Mouse (Mus musculus): ENCODE measurements around the gene D17Wsu92e. TPM values are rescaled to one million over a fixed set of nuclear protein-coding genes. Genes with fewer than 3 reads are reported as not detected.

D17Wsu92e gene
- polyA plus RNA-seq, 1 experiment from 2014 or later, result 18.6 TPM

GRCm38 (mm10) chr17:27819971-27820567 is 379 bp downstream of the D17Wsu92e start:
- peak overlapping the region; percentile 95 for H3K9ac ChIP-seq (replicated peaks)
- under 1% methylated on average over 50 of the region's 62 CpGs for WGBS
- H3K9me3 ChIP-seq, result no peaks in the 10 kb centered on the region
- peaks cover 23% of the 10 kb centered on the region for H3K4me1 ChIP-seq (replicated peaks)
- H3K36me3 ChIP-seq, result no peaks in the 10 kb centered on the region
- peak overlapping the region; percentile 83 for H3K27ac ChIP-seq
- H3K4me3 ChIP-seq (replicated peaks), result peak overlapping the region; percentile 100
- peak overlapping the region; percentile 87 for H3K4me2 ChIP-seq
- peak; percentile 83 for ATAC-seq (ENCODE audit: insufficient number of reproducible peaks, insufficient read depth, low FRiP score, low TSS enrichment, low read depth)
- H3K27me3 ChIP-seq, result no peaks in the 10 kb centered on the region

- H3K27me3 ChIP-seq, result no peaks in the 10 kb centered on the region
- H3K4me2 ChIP-seq, result peak overlapping the region; percentile 87
- peak overlapping the region; percentile 100 for H3K4me3 ChIP-seq (replicated peaks)
- no peaks in the 10 kb centered on the region for H3K36me3 ChIP-seq
- H3K4me1 ChIP-seq (replicated peaks), result peaks cover 23% of the 10 kb centered on the region
- no peak for ATAC-seq (ENCODE audit: insufficient number of reproducible peaks, insufficient read depth, low FRiP score, low TSS enrichment, low read depth)
- H3K27ac ChIP-seq, result peak overlapping the region; percentile 83
- under 1% methylated on average over 20 of the region's 20 CpGs for WGBS
- H3K9me3 ChIP-seq, result no peaks in the 10 kb centered on the region
- H3K9ac ChIP-seq (replicated peaks), result peak overlapping the region; percentile 95
Observed at GRCm38 (mm10) chr17:27819521-27819970, 902 bp downstream of the D17Wsu92e start.

GRCm38 (mm10) chr17:27819011-27819410 is 1.4 kb downstream of the D17Wsu92e start:
- peaks cover 23% of the 10 kb centered on the region for H3K4me1 ChIP-seq (replicated peaks)
- peak overlapping the region; percentile 100 for H3K4me3 ChIP-seq (replicated peaks)
- ATAC-seq (ENCODE audit: insufficient number of reproducible peaks, insufficient read depth, low FRiP score, low TSS enrichment, low read depth), result no peak
- H3K4me2 ChIP-seq, result peak overlapping the region; percentile 87
- no peaks in the 10 kb centered on the region for H3K36me3 ChIP-seq
- no peaks in the 10 kb centered on the region for H3K27me3 ChIP-seq
- no peaks in the 10 kb centered on the region for H3K9me3 ChIP-seq
- H3K9ac ChIP-seq (replicated peaks), result peak overlapping the region; percentile 95
- no peak overlapping the region for H3K27ac ChIP-seq
- WGBS, result 23% methylated on average over 7 of the region's 7 CpGs

- H3K4me1 ChIP-seq (replicated peaks), result peaks cover 20% of the 10 kb centered on the region
- no peaks in the 10 kb centered on the region for H3K27me3 ChIP-seq
- no peak for ATAC-seq (ENCODE audit: insufficient number of reproducible peaks, insufficient read depth, low FRiP score, low TSS enrichment, low read depth)
- no peak overlapping the region for H3K4me3 ChIP-seq (replicated peaks)
- no peak overlapping the region for H3K4me2 ChIP-seq
- no peaks in the 10 kb centered on the region; the same call in 1 of the 2 replicates for H3K36me3 ChIP-seq
- no peaks in the 10 kb centered on the region for H3K9me3 ChIP-seq
- no peak overlapping the region for H3K27ac ChIP-seq
- H3K9ac ChIP-seq (replicated peaks), result no peak overlapping the region
Observed at GRCm38 (mm10) chr17:27814606-27815005, 5.8 kb downstream of the D17Wsu92e start.

GRCm38 (mm10) chr17:27811980-27812379 is 8.5 kb downstream of the D17Wsu92e start:
- Histone ChIP-seq H3K4me1 (replicated peaks) (peaks cover 16% of the 10 kb centered on the region), H3K36me3 (no peaks in the 10 kb centered on the region; the same call in 1 of the 2 replicates), H3K27me3 (no peaks in the 10 kb centered on the region), H3K4me2 (no peak overlapping the region), H3K27ac (no peak overlapping the region), H3K9ac (replicated peaks) (no peak overlapping the region), H3K9me3 (no peaks in the 10 kb centered on the region), H3K4me3 (replicated peaks) (no peak overlapping the region)
- WGBS, result 70% methylated on average over 3 of the region's 3 CpGs
- ATAC-seq (ENCODE audit: insufficient number of reproducible peaks, insufficient read depth, low FRiP score, low TSS enrichment, low read depth), result no peak

GRCm38 (mm10) chr17:27810569-27811331 is 9.7 kb downstream of the D17Wsu92e start:
- H3K4me3 ChIP-seq (replicated peaks), result no peak overlapping the region
- no peaks in the 10 kb centered on the region for H3K27me3 ChIP-seq
- no peaks in the 10 kb centered on the region; the same call in 1 of the 2 replicates for H3K36me3 ChIP-seq
- peaks cover 29% of the 10 kb centered on the region for H3K4me1 ChIP-seq (replicated peaks)
- H3K9me3 ChIP-seq, result no peaks in the 10 kb centered on the region
- ATAC-seq (ENCODE audit: insufficient number of reproducible peaks, insufficient read depth, low FRiP score, low TSS enrichment, low read depth), result no peak
- no peak overlapping the region for H3K9ac ChIP-seq (replicated peaks)
- H3K4me2 ChIP-seq, result no peak overlapping the region
- 89% methylated on average over 16 of the region's 16 CpGs for WGBS
- H3K27ac ChIP-seq, result no peak overlapping the region

- Histone ChIP-seq H3K4me3 (replicated peaks) (no peak overlapping the region), H3K4me1 (replicated peaks) (peaks cover 37% of the 10 kb centered on the region), H3K27ac (0 out of 2 replicates have a peak overlapping the region, but pooled peaks have one; percentile 9), H3K9ac (replicated peaks) (no peak overlapping the region; the same call in 1 of the 2 replicates), H3K9me3 (no peaks in the 10 kb centered on the region), H3K36me3 (no peaks in the 10 kb centered on the region; the same call in 1 of the 2 replicates), H3K4me2 (no peak overlapping the region), H3K27me3 (no peaks in the 10 kb centered on the region)
- 46% methylated on average over 2 of the region's 2 CpGs for WGBS
- no peak for ATAC-seq (ENCODE audit: insufficient number of reproducible peaks, insufficient read depth, low FRiP score, low TSS enrichment, low read depth)
Observed at GRCm38 (mm10) chr17:27807542-27808078, 12.8 kb downstream of the D17Wsu92e start.

- H3K4me3 ChIP-seq (replicated peaks), result no peak overlapping the region
- H3K36me3 ChIP-seq, result no peaks in the 10 kb centered on the region
- no peaks in the 10 kb centered on the region for H3K9me3 ChIP-seq
- 86% methylated on average over 10 of the region's 10 CpGs for WGBS
- H3K27me3 ChIP-seq, result no peaks in the 10 kb centered on the region
- no peak for ATAC-seq (ENCODE audit: insufficient number of reproducible peaks, insufficient read depth, low FRiP score, low TSS enrichment, low read depth)
- no peak overlapping the region for H3K27ac ChIP-seq
- no peak overlapping the region for H3K9ac ChIP-seq (replicated peaks)
- no peak overlapping the region for H3K4me2 ChIP-seq
- peaks cover 48% of the 10 kb centered on the region for H3K4me1 ChIP-seq (replicated peaks)
Observed at GRCm38 (mm10) chr17:27804803-27805770, 15.4 kb downstream of the D17Wsu92e start.

- H3K9me3 ChIP-seq, result no peaks in the 10 kb centered on the region
- no peak overlapping the region for H3K9ac ChIP-seq (replicated peaks)
- H3K27ac ChIP-seq, result 0 out of 2 replicates have a peak overlapping the region, but pooled peaks have one; percentile 13
- H3K4me1 ChIP-seq (replicated peaks), result peaks cover 57% of the 10 kb centered on the region
- H3K4me3 ChIP-seq (replicated peaks), result no peak overlapping the region
- 85% methylated on average over 7 of the region's 7 CpGs for WGBS
- no peak for ATAC-seq (ENCODE audit: insufficient number of reproducible peaks, insufficient read depth, low FRiP score, low TSS enrichment, low read depth)
- no peak overlapping the region for H3K4me2 ChIP-seq
- H3K36me3 ChIP-seq, result no peaks in the 10 kb centered on the region
- no peaks in the 10 kb centered on the region for H3K27me3 ChIP-seq
Observed at GRCm38 (mm10) chr17:27804156-27804690, 16.2 kb downstream of the D17Wsu92e start.

- Histone ChIP-seq H3K4me1 (replicated peaks) (peaks cover 62% of the 10 kb centered on the region), H3K27ac (0 out of 2 replicates have a peak overlapping the region, but pooled peaks have one; percentile 13), H3K27me3 (no peaks in the 10 kb centered on the region), H3K4me2 (no peak overlapping the region), H3K9ac (replicated peaks) (no peak overlapping the region), H3K36me3 (no peaks in the 10 kb centered on the region), H3K9me3 (no peaks in the 10 kb centered on the region), H3K4me3 (replicated peaks) (no peak overlapping the region)
- ATAC-seq (ENCODE audit: insufficient number of reproducible peaks, insufficient read depth, low FRiP score, low TSS enrichment, low read depth), result no peak
- WGBS, result 73% methylated on average over 4 of the region's 4 CpGs
Observed at GRCm38 (mm10) chr17:27803752-27804151, 16.7 kb downstream of the D17Wsu92e start.
